Mouse (Mus musculus): ENCODE results near the gene Dctn3.
"Not testable (repeated sequence)": the region's sequence is repeated elsewhere in the genome, so short reads cannot be mapped to it uniquely, and the experiment has no call there.

The Dctn3 gene

DNA sequence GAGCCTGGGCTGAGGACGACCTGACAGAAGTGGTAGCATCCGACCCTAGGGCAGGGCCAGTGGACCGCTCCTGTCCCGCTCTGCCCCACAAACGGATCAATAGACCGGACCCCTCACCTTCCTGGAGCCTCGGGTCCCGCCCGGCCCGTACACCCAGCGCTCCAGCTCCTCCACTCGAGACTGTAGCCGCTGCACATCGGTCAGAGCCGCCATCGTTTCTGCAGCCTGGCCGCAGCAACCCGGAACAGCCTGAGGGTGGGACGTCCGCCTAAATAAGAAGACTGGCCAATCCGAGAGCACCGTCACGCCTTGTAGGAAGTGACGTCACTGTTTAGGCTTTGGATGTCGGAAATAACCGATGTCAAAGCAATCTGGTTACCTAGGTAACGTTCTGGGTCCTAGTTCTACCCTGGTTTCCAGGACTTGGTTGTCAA is at the start of gene Dctn3:
Gene Dctn3 (minus strand): TSS at position 253 of the 434 bp plus-strand sequence.
- peak; percentile 81 for DNase-seq

DNA sequence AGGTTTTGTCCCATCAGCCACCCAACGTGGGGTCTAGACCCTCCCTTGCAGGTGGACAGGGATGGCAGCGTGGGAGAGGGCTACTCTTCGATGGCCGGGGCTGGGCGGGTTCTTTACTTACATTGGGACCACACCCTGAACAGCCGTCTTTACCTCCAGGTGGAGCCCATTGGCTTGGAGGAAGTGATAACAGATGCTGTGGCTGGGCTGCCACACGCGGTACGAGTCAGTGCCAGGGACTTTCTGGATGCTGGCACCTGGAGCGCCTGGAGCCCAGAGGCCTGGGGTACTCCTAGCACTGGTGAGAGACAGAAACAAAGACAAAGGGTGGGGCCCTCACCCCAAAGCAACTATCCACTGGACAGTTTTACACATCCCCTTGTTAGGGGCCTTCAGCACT is 44.3 kb upstream of the Dctn3 start:
- DNase-seq: not testable (repeated sequence)

DNA sequence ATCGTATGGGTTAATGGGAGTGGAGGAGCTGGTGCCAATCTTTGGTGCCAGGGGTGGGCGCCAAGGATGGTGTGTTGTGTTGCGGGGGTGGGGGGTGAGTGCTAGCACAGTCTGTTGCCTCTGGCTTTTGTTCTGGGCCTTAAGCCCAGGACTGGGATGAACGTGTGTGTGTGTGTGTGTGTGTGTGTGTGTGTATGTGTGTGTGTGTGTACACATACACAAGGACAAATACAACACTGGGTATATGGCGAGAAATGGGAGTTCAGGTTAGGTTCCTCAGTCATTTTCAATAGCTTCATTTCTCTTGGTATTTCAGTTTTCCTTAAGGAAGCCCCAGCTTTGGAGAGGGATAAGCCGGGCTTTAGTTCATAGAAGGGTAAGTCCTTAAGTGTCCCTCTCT is 40.2 kb upstream of the Dctn3 start:
- not testable (repeated sequence) for DNase-seq

DNA sequence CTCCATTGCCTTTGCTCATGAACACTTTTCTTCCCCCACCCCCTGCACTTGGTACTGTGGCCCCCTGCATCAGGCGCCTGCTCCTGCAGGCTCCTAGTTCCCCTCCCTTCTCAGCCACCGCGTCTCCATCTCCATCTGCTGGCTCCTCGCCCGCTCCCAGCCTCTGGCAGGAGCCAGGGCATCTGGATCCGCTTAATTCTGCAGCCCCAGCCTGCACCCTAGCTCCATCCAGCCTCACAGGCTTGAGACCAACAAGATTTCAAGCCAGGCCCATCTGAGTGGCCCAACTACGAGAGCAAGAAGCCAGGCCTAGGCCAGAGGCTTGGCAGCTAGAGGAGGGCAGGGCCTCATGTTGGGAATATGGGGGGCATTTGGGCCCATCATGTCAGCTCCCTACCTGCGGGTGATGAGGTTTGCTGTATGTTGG is 39.7 kb upstream of the Dctn3 start:
- not testable (repeated sequence) for DNase-seq

DNA sequence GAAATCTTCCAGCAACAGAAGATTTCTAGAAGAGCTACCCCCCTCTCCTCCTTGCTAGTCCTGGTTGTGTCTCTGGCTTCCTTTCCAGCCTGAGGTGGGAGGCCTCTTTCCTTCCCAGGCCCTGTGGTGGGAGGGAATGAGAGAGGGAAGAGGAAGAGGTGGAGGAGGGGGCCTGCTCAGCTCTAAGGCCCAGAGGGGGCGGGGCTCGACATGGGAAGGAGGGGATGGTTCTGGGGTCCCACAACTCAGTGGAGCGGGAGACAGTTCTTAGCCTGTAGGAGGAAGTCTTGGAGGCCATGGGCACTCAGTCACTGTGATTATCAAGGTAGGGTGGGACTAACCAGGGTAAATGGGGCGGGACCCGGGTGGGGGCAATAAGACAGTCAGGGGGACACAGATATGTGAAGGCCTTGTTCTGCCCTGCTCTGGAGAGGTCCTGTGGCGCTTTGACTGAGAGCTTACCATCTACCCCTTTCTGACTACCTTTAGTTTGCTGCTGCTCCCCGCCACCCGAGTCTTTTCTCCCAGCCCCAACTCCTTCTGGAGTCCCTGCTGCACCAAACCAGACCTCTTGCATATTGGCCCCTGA is 39.2 kb upstream of the Dctn3 start:
- DNase-seq: no peak

DNA sequence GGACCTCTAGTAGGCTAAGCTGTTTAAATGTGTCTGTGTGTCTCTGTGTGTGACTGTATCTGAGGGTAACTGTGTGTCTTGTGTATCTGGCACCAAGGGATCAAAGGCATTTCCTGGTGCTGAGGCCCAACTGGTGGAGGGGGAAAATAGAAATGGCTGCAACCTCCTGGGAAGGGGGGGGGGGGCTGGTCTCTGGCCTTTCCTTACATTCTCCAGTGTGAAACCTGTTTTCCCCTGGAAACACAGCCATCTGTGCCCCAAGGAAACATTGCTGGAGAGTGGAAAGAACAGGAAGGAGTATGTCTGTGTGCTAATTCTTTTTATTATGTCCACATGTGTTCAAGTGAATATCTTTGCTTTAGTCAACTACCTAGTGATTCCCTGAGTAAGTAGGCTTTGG is 38.7 kb upstream of the Dctn3 start:
- no peak for DNase-seq

DNA sequence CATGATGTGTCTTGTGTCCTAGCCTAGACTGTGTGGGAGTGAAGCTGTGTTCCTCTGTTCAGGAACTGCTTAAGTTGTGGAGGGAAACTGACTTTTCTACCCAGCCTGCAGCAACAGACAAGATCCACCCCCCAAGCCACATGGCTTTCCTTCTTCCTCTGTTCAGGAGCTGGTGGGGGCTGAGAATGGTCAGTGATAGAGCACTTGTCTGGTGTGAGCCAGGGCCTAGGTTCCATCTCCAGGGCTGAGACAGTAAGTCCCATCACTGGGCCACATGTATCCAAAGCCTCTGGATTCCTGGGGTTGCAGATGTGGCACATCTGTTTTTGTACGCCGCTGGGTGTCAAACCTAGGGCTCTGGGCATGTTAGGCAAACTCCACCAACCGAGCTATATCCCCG is 37.9 kb upstream of the Dctn3 start:
- no peak for DNase-seq

DNA sequence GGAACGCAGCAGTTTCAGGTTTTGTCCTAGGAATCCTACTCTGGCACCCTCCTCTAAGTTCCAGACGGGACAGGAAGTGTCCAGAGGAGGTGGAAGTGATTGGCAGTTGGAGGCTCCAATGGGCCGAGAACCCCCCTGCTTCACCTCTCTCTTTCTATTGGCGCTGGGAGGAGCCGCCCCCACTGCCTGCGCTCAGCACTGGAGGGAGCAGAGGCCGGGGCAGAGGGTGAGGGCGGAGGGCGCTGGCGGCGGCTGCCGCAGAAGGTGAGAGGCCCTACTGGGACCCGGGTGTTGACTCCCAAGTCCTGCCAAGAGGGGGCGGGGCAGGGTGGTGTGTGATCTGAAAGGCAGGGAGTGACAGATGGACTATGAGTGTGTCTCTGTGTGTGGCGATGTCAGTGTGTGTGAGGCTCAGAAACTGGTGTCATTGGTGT is 37.3 kb upstream of the Dctn3 start:
- peak; percentile 85 for DNase-seq

DNA sequence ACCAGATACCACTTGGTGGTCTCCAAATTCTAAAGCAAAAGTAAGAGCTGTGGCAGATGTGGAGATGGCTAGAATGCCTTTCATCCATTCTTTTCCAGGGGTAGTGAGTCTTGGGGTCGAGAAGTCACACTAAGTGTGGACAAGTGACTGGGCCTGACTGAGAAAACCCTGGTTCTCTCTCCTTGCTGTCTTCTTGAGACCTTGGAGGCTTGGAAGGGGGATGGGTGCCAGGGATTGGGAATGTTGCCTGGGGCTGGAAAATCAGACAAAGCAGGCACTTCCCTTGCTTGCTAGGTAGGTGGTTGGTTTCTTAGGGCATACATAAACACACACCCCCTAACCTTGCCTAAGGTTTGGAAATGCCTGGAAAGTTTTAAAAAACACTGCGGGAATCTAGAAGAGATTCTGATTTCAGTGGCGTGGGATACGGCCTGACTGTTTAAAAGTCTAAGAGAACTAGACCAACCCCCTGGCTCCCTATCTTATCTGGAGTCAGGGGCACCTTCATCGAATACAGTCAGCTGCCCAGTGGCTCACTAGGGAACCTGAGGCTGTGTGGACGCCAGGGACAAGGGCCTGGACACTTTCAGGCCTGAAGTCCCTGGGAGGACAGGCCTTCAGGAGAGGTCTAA is 36.8 kb upstream of the Dctn3 start:
- DNase-seq: no peak

DNA sequence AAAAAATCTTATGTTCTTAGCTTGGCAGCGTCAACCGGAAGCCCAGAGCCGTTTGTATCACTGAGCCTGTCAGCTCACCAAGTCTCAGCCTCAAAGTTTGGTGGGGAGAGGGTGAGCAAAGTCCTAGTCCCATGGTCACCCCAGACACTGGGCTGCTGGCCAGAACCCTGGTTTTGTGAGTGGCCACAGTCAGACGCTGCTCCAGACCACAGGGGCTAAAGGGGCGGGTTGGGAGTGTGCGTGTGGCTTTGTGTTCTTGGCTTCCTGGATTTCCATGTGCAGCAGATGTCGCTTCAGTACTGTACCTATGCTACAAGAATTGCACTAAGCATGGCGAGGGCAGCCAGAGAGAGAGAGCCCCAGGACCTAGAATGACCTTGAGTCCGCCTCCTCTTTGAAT is 36.2 kb upstream of the Dctn3 start:
- DNase-seq: no peak

DNA sequence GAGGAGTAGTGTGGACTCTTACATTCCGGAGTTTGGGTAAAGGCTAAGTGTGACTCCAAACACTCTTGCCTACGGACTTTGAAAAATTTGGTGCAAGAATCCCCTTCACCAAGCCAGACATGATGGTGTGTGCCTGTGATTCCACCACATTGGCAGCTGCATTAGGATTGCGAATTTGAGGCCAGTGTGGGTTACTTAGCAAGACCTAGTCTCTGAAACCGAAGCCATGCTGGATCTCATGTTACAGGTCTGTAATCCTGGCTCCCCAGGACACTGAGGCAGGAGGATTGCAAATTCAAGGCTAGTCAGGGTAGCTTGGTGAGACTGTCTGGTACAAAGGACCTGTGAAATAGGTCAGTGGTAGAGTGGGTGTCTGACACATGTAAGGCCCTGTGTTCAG is 35.7 kb upstream of the Dctn3 start:
- no peak for DNase-seq

DNA sequence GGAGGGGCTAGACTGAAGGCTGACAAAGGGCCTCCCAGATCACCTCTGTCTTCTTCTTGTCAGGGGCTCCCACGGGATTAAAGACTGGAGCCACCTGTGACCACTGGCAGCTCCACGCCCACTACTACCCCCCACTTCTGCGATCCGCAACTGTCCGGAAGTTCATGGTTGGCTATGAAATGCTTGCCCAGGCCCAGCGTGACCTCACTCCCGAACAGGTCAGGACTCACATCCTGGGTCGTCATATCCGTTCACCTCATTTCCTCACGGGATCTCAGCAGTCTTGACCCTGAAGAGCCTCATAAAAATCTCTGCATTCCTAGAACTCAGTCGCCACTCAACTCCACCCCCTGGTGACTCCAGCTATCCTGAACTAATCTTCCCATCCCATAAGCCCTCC is 35.1 kb upstream of the Dctn3 start:
- no peak for DNase-seq

DNA sequence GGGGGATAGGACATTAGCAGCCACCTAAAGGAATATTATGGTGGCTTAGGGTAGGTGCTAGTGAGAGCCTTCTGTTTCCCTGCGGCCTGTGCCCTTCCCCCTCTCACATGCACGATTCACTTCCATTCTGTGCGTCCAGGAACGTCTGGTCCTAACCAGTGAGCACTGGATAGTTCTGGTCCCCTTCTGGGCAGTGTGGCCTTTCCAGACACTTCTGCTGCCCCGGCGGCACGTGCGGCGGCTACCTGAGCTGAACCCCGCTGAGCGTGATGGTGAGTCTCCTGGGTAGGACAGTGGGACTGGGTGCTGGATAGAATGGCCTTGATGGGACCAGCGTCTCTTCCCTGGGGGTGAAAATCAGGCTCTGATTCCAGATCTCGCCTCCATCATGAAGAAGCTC is 34.4 kb upstream of the Dctn3 start:
- DNase-seq: no peak

DNA sequence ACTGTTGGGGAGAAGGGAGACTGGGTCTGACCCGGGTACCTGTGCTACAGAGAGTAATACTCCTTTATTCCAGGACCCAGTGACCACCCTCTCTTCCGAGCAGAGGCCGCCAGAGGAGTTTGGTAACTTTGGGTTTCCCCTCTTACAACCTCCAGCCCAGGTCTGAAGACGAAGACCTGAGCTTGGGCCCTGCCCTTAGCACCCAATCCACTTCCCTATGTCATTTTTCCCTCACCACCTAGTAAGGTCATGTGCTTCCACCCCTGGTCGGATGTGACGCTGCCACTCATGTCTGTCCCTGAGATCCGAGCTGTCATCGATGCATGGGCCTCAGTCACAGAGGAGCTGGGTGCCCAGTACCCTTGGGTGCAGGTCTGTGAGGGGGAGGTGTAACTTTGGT is 33.5 kb upstream of the Dctn3 start:
- no peak for DNase-seq

DNA sequence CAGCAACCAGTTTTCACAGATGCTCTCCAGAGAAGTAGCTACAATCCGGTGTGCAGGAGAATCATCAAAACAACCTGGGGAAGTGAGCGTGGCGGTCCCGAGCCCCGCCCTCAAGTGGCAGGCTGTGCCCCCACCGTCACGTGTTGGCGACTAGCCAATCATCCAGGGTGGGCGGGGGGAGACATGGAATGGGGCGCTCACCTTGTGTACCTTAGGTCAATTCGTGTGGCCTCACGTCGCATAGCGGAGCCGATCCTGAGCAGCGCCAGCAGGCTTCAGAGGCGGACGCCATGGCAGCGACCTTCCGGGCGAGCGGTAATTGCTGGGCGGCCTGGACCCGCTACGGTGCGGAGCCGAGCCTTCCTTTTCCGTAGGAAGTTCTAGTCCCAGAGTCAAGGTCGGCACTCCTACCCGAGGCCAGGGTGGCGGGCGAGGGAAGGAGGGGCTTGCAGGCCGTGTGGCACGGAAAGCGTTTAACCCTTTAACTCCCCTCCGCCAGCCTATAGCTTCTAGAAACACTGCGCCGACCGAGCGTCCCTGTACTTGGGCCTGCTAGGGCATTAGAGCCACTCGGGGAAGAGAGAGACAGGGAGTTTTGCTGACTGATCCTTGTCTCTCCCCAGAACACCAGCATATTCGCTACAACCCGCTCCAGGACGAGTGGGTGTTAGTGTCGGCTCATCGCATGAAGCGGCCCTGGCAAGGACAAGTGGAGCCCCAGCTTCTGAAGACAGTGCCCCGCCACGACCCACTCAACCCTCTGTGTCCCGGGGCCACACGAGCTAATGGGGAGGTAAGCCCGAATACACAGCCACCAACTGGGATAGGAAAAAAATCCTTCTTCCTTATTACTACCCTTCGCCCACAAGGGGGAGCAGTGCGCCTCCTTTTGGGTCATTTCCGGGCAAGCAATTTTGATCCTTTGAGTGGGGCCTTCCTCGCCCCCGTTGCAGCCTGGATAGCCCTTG is 32.7 kb upstream of the Dctn3 start, which contains the start of gene Sigmar1:
Gene Sigmar1 (minus strand): TSS at position 820 of the 968 bp plus-strand sequence.
- peak; percentile 95 for DNase-seq

DNA sequence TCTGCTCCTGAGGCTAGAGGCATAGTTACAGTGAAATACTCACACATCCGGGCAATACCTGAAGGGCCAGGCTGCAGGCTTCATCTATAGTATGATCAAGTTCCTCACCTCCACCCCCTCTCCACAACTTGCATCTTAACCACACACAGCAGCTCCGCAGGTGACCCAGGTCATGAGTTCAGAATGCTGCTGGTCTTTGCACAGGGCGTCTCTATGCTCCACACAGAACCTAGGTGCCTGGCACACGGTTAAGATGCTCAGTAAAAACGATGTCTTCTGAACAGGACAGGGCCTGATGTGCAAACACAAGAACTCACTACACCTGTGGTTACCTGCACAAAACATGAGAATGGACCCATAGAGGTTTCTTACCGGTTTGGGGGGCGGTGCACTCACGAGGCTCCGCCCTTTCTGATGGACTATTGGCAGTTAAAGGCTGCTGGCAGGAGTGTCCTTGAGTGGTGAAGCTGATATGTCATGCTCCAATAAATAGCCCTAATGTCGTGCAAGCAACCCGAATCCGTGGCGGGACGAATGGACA is 31.9 kb upstream of the Dctn3 start, which contains the start of gene Galt:
Gene Galt (plus strand): TSS at position 432 of the 541 bp plus-strand sequence.
- no peak for DNase-seq

DNA sequence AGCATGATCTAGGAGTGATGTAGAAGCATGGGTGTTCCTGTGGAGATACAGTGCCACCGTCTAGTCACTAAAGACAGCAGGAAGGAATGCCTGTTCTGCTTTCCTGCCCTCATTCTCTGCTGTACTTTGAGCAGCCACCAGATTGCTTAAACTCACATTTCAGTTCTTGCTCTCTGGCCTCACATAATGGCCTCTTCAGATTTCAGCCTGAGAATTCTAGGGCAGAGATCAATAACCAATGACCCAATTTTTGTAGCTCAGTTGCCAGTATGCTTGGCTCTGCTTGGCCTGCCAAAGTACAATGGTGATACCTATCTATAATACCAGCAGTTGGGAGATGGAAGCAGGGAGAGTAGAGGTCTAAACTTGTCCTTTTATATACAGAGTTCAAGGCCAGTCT is 22.1 kb upstream of the Dctn3 start:
- no peak for DNase-seq

DNA sequence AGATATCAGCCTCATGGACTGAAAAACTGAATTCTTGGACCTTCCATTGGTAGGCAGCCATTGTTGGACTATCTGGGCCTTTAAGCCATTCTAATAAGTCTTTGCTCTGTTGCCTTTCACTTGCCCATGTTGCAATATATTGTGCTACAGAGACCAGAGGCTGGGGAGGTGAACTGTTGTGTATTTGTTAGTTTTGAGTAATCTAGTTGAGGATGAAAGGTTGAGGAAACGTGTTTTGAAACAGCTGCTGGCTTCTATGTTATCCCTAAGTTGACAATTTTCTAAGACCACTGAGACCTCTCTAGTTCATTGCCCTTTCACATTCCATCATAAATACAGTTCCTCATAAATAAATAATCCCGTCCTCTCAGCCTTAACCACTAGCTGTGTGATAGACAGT is 21.2 kb upstream of the Dctn3 start:
- DNase-seq: no peak

DNA sequence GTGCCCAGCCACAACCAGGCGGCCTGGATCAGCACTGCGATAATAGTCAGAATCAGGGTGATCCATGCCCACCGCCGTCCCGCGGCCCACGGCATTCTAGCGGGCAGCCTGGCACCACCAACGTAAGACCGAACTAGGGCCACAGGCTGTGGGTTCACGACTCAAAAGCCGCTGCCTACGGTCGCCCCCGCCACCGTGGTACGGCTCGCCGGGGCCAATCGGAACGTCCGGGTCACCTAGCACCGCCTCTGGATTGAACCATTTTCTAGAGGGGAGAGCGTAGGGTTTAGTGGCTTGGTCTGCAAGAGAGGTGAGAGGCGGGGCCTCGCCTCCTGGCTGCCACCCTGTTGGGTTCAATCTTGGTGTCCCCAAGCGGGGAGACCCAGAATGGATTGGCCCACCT is 18.2 kb upstream of the Dctn3 start:
- peak; percentile 90 for DNase-seq

DNA sequence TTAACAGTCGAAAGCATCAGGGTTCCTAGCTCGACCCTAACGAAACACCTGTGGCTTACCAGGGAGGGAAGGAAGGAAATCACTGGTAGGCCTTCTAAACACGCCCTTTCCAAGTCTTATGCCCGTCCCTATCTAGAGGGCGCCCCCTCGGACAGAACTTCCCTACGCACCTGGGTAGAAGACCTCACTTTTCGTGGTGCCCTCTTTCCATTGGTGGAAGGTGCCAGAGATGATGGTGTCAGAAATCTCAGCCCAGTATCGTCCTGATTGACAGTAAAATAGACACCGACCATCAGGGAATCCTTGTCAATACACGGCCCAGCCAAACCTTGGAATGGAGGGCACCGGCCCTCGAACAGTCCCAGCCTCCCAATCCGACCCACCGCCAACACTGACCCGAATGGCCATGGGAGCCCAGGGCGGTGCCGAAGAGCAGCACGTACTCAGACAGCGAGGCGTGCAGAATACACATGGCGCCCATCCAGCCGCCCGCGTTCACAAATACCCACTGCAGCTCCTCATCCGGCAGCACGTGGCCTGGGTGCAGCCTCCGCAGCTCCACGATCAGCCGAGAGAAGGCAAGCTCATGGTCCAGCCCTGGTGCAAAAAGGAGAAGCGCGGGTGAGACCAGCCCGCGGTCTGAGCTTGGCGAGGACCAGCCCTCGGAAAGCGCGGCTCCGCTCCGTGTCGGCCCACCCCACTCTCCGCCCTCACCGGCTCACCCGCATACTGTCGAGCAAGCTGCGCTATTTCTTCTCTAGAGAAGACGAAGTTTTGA is 17.6 kb upstream of the Dctn3 start:
- DNase-seq: peak; percentile 47

DNA sequence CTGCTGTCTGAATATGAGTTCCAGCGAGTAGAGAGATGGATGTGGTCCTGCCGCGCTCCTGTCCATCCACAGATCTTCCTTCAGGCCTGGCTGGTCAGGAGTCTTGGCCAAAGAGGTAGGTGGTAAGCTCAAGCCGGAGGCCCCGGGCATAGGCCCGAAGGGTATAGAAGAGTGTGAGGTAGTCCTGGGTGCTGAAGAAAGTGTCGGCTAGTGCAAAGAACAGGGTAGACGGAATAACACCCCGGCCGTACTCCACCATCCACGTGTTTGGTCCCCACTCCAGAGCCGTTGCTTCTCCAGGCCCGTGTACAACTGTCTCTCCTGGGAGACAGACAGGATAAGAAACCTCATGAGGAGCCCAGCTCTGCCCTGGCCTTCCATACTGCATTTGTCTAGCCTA is 16.3 kb upstream of the Dctn3 start:
- DNase-seq: no peak

DNA sequence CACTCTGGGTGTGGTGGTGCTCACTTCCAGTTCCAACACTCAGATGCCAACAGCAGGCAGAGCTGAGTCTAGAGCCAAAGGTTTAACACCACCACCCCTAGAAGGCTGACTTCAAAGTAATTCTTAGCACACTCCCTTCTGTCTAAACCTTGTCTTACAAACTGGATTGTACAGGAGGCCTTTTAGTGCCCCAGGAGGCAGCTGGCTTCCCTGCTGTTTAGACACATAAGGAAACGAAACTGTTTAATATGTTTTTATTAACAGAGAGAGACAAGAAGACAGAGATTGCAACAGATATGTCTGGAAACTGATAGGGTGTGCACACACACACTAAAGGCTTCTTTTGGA is 15.3 kb upstream of the Dctn3 start:
- DNase-seq: no peak

All from thymus, postnatal 4 days (tissue).